Mouse (Mus musculus) neural tube, embryonic 14.5 days (tissue): ENCODE measurements around the gene Slc22a21. TPM values are rescaled to one million over a fixed set of nuclear protein-coding genes. Genes with fewer than 3 reads are reported as not detected.
A peak's percentile ranks its signal among the peaks of the same experiment; 100 is the strongest.
"Not testable (repeated sequence)": the region's sequence is repeated elsewhere in the genome, so short reads cannot be mapped to it uniquely, and the experiment has no call there.

Experiments
- ATAC-seq: fragments of 200-750 bp; cut with Nextera tagmentation; 2 replicates; pipeline ENCODE4 v1.8.0; 2017; ENCODE audit warnings: low read depth, mild to moderate bottlenecking, moderate TSS enrichment, moderate library complexity
- H3K27ac ChIP-seq: fragments of 300-500 bp; sonication (generic); 2 replicates; pipeline ENCODE4 v1.5.1; 2014; ENCODE audit warnings: low read depth, mild to moderate bottlenecking, control low read depth, low read length, moderate library complexity, mixed read lengths
- H3K27me3 ChIP-seq: fragments of 300-500 bp; sonication (generic); 2 replicates; pipeline ENCODE4 v1.6.1; 2014; ENCODE audit warnings: low read length; ENCODE audit not compliant: control insufficient read depth, insufficient read depth
- H3K36me3 ChIP-seq: fragments of 300-500 bp; sonication (generic); 2 replicates; pipeline ENCODE4 v1.6.1; 2014; ENCODE audit warnings: low read length, mixed read lengths; ENCODE audit not compliant: control insufficient read depth, insufficient read depth
- H3K4me1 ChIP-seq: fragments of 300-500 bp; sonication (generic); 2 replicates; pipeline ENCODE4 v1.6.1; 2014; ENCODE audit warnings: low read length; ENCODE audit not compliant: control insufficient read depth, insufficient read depth
- H3K4me2 ChIP-seq: fragments of 300-500 bp; sonication (generic); 2 replicates; pipeline ENCODE4 v1.6.1; 2014; ENCODE audit warnings: mild to moderate bottlenecking, low read depth, low read length, control low read depth
- H3K4me3 ChIP-seq: fragments of 300-500 bp; sonication (generic); 2 replicates; pipeline ENCODE4 v1.5.1; 2014; ENCODE audit warnings: low read depth, low read length, control low read depth, mixed read lengths
- H3K9ac ChIP-seq: fragments of 300-500 bp; sonication (generic); replicated peaks from 2 replicates; pipeline ENCODE4 v1.6.1; 2014; ENCODE audit warnings: low read depth, mild to moderate bottlenecking, control low read depth, low read length, mixed read lengths
- H3K9me3 ChIP-seq: fragments of 300-500 bp; sonication (generic); 2 replicates; pipeline ENCODE4 v1.6.1; 2016; ENCODE audit warnings: low read length; ENCODE audit not compliant: control insufficient read depth
- WGBS: fragments of 180-500 bp; shearing (Covaris S2); extraction: QIAGEN DNeasy Blood & Tissue Kit; methylation state at CpG from one replicate; pipeline ENCODE4 v1.1.7; 2014; 5-methylcytosine and 5-hydroxymethylcytosine counted together
- polyA plus RNA-seq: library from polyadenylated mRNA; unstranded; fragments of >200 nt; fragmentation: Nextera tagmentation; extraction: Ambion mirVana; gene quantifications from 2 replicates; pipeline ENCODE4 v1.2.1, GENCODE M21; 2014

Slc22a21 gene
- polyA plus RNA-seq, 1 experiment from 2014 or later = 3.7 TPM

DNA sequence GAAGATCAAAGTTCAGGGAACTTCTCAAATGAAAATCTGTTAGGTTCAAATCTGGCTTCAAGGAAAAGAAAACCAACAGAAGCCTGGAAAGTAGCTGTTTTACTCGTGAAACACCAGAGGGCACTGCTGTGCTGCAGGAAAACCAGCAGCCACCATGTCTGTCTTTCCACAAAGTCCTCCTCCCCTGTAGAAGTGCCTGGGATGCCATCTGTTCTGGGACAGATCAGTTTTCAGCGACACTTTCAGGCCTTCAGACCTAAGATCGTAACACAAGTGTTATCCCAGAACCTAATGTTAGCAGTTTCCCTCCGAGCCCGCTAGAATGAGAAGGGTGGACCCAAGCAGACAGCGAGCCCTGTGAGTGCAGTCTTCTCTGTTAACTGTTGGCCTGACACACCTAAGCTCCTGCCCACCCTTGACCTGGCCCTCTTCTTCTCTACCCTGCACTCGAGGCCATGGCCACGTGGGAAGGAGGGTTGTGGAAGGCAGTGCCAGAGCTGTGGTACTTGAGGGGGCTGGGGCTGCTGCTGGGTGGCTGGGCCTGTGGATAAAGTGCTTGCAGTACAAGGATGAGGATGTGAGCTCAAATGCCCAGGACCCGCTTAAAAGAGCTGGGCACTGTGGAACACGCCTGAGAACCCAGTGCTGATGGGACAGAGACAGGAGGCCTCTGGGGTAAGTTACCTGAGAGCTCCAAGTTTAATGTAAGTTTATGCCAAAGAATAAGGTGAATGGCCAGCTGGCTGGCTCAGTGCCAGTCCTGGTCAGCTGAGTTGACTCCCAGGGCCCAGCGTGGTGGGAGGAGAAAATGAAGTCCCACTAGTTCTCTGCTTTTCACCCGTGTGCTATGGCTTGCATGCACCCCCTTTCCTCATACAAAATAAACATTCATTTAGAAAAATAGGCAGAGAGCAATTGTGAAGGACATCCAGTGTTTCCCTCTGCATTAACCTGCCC is 22.9 kb upstream of the Slc22a21 start:
- not testable (repeated sequence) for H3K9me3 ChIP-seq, H3K4me1 ChIP-seq, H3K36me3 ChIP-seq, H3K4me3 ChIP-seq, H3K9ac ChIP-seq, H3K27me3 ChIP-seq, H3K27ac ChIP-seq, H3K4me2 ChIP-seq
- 49% methylated on average over 12 of the region's 12 CpGs for WGBS
- peak; percentile 34; the same call in 1 of the 2 replicates for ATAC-seq

DNA sequence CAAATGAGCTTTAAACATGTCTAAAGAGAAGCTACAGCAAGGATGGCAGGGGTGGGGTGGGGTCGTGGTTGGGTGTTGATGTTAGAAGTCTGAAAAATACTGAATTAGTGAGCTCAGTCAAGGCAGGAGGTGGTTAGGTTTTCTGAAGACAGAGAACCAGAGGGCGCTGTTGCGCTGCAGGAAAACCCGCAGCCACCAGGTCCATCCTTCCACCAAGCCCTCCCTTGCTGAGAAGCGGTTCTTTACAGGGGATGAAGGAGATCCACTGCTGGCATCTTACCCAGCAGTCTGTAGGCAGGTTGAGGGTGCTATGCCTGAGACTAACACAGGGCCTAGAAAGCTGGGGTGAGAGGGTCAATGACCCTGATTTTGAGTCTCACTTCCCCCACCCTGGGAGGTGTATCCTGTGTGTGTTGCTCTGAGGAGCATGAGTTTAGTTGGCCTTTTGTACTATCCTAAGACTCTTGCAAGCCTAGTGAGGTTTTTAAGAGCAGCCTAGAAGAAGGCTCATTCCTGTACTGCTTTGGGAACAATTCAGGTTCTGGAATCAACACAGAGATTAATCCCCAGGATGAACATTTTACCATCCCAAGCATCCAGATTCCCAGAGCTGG is 22.1 kb upstream of the Slc22a21 start:
- ATAC-seq = no peak
- no peak overlapping the region for H3K27ac ChIP-seq
- H3K4me2 ChIP-seq = no peak overlapping the region
- no peaks in the 10 kb centered on the region for H3K9me3 ChIP-seq
- no peaks in the 10 kb centered on the region for H3K4me1 ChIP-seq
- no peak overlapping the region for H3K4me3 ChIP-seq
- no peaks in the 10 kb centered on the region for H3K27me3 ChIP-seq
- WGBS = 7% methylated on average over 5 of the region's 5 CpGs
- no peaks in the 10 kb centered on the region for H3K36me3 ChIP-seq
- no peak overlapping the region for H3K9ac ChIP-seq

DNA sequence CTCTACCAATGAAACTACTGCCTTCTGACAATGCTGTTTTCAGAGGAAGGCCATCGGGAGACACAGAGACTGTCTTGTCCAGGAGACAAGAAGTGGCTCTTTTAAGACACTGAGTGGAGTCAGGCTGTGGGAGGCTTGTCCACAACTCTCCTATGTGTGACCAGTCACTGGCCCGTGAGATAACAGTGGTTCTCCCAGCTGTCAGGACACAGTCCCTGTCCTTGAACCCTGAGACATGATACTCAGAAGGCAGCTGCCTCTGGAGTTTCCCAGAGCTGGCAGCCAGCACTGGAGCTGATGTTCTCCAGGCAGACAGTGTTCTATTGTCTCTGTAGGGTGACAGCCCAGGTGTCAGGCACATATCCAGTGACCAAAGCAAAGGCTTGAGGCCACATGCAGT is 17.5 kb upstream of the Slc22a21 start:
- Histone ChIP-seq H3K4me2 (no peak overlapping the region), H3K4me3 (no peak overlapping the region), H3K27me3 (no peaks in the 10 kb centered on the region), H3K27ac (no peak overlapping the region), H3K9me3 (no peaks in the 10 kb centered on the region), H3K9ac (no peak overlapping the region), H3K36me3 (no peaks in the 10 kb centered on the region), H3K4me1 (no peaks in the 10 kb centered on the region)
- no peak for ATAC-seq
- 81% methylated on average over 2 of the region's 2 CpGs for WGBS

DNA sequence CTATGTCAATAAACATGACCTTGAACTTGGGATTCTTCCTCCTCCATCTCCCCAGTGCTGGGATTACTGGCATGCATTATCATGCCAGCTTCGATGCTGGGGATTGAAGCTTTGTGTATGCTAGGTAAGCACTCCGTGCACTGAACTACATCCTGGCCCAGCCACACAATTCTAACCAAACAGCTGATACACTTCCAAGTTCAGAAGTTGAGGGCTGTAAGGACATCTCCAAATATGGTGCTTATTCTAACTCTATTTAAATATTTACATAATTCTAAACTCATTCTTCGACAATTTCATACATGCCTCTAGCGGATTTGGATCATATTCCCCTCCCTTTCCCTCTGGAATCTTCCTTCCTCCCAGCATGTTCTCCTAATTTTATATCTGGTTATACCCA is 12.1 kb upstream of the Slc22a21 start:
- no peaks in the 10 kb centered on the region for H3K27me3 ChIP-seq
- H3K9me3 ChIP-seq = no peaks in the 10 kb centered on the region
- no peak for ATAC-seq
- H3K4me2 ChIP-seq = no peak overlapping the region
- WGBS = 90% methylated on average over 4 of the region's 4 CpGs
- H3K27ac ChIP-seq = no peak overlapping the region
- no peaks in the 10 kb centered on the region for H3K36me3 ChIP-seq
- no peaks in the 10 kb centered on the region for H3K4me1 ChIP-seq
- no peak overlapping the region for H3K9ac ChIP-seq
- H3K4me3 ChIP-seq = no peak overlapping the region

DNA sequence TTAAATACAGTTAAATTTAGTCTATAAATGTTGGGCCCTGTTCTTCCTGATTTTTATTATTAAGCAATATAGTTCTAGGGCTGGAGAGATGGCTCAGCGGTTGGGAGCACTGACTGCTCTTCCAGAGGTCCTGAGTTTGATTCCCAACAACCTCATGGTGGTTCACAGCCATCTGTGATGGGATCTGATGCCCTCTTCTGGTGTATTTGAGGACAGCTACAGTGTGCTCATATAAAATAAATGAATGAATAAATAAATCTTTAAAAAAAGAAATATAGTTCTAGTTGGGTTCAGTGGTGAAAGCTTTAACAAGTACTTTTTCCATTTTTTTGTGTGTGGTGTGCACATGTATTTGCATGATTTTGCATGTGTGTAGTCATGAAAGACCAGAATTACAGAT is 9.1 kb upstream of the Slc22a21 start:
- Histone ChIP-seq H3K4me3 (no peak overlapping the region), H3K9me3 (no peaks in the 10 kb centered on the region), H3K27ac (no peak overlapping the region), H3K4me1 (no peaks in the 10 kb centered on the region), H3K36me3 (no peaks in the 10 kb centered on the region), H3K27me3 (no peaks in the 10 kb centered on the region), H3K9ac (no peak overlapping the region), H3K4me2 (no peak overlapping the region)
- ATAC-seq = no peak
- 66% methylated on average over 1 of the region's 1 CpGs for WGBS

DNA sequence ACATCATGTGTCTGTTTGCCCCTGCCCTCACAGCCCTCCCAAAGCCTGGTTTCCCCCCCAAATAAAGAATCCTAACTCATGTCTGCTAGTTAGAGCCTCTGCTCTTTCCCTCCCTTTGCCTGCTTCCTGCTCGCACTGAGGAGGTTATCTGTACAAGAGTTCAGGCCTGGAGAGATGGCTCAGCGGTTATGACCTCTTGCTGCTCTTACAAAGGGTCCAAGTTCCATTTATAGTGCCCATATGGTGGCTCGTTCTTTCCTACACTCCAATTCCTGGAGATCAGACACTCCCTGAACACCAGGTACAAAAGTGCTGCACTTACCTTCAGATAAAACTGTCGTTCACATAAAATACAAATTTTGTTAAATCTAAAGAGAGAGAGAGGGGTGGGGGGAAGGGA is 7.9 kb upstream of the Slc22a21 start:
- no peaks in the 10 kb centered on the region for H3K27me3 ChIP-seq
- WGBS = 78% methylated on average over 4 of the region's 4 CpGs
- H3K4me2 ChIP-seq = no peak overlapping the region
- H3K27ac ChIP-seq = no peak overlapping the region
- H3K4me1 ChIP-seq = no peaks in the 10 kb centered on the region
- H3K36me3 ChIP-seq = no peaks in the 10 kb centered on the region
- ATAC-seq = no peak
- H3K9me3 ChIP-seq = no peaks in the 10 kb centered on the region
- H3K4me3 ChIP-seq = no peak overlapping the region
- H3K9ac ChIP-seq = no peak overlapping the region

DNA sequence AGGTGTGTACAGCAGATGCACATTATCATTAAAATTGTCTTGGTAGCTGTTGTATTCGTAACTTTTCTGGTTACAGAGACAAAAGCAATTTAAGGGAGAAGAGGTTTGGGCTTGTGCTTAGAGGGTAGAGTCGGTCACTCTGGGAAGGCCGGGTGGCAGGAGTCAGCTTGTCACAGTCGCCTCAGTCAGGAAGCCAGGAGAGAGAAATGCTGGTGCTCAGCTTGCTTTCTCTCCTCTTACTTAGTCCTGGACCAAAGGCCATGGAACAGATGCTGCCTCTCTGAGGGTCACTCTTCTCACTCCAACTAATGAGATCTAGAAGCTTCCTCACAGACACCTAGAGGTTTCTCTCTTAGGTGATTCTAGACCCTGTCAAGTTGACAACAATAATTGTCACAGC is 1.3 kb upstream of the Slc22a21 start:
- H3K4me1 ChIP-seq = no peaks in the 10 kb centered on the region
- no peaks in the 10 kb centered on the region for H3K27me3 ChIP-seq
- H3K9ac ChIP-seq = no peak overlapping the region
- no peak for ATAC-seq
- H3K27ac ChIP-seq = no peak overlapping the region
- no peak overlapping the region for H3K4me3 ChIP-seq
- no peak overlapping the region for H3K4me2 ChIP-seq
- H3K36me3 ChIP-seq = no peaks in the 10 kb centered on the region
- no peaks in the 10 kb centered on the region for H3K9me3 ChIP-seq
- WGBS = 88% methylated on average over 4 of the region's 4 CpGs

DNA sequence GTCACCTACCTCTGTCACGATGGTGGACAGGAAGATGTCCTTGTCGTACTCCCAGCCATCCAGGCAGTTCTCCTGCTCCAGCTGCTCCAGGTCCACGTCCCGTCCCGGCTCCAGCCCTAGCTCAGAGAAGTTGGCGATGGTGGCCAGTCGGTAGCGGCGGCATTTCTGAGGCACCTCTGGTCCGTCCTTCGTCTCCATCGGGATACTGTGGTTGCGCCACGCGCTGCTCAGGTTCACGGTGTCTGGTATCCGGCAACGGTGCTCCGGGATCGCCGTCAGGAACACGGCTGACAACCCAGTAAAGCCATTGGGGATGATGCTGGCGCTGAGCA is 710 bp downstream of the Slc22a21 start:
- Histone ChIP-seq H3K4me3 (peak overlapping the region; percentile 50), H3K9ac (peak overlapping the region; percentile 39; the same call in 1 of the 2 replicates), H3K4me2 (peak overlapping the region; percentile 91)
- not testable (repeated sequence) for H3K27me3 ChIP-seq, H3K9me3 ChIP-seq, H3K36me3 ChIP-seq, H3K4me1 ChIP-seq, H3K27ac ChIP-seq
- whole genome bisulfite sequencing = 0% methylated on average over 23 of the region's 23 CpGs
- peak; percentile 51 for ATAC-seq

DNA sequence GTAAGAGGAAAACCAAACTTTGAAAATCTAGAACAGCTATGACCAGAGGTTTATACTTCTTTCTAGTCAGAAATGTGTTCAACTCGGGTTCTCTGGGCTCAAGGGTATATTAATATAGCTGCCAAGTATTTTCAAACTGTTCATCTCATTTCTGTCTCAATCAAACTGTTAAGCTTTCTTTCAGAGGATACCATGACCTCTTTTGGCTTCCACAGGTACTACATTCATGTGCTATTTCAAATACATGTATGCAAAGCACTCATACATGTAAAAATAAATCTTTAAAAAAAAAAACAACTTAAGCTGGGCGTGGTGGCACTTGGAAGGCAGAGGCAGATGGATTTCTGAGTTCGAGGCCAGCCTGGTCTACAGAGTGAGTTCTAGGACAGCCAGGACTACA is 2.5 kb downstream of the Slc22a21 start:
- Histone ChIP-seq H3K9me3 (no peaks in the 10 kb centered on the region), H3K27ac (no peak overlapping the region), H3K4me3 (no peak overlapping the region), H3K9ac (no peak overlapping the region), H3K27me3 (no peaks in the 10 kb centered on the region), H3K4me2 (no peak overlapping the region), H3K4me1 (no peaks in the 10 kb centered on the region), H3K36me3 (no peaks in the 10 kb centered on the region)
- ATAC-seq = no peak
- 83% methylated on average over 3 of the region's 3 CpGs for WGBS
